Mouse (Mus musculus): ENCODE data around the gene Myh9. TPM values are rescaled to one million over a fixed set of nuclear protein-coding genes. Genes with fewer than 3 reads are reported as not detected.

Myh9 gene
- polyA plus RNA-seq, 1 experiment from 2014 or later, result 12.4 TPM

- ATAC-seq (ENCODE audit: low read depth), result no peak
- 16% methylated on average over 4 of the region's 4 CpGs for WGBS
- H3K4me3 ChIP-seq, result peak overlapping the region; percentile 69; the same call in 1 of the 2 replicates
- H3K36me3 ChIP-seq, result no peaks in the 10 kb centered on the region
- H3K9ac ChIP-seq, result 0 out of 2 replicates have a peak overlapping the region, but pooled peaks have one; percentile 26
- H3K4me1 ChIP-seq (replicated peaks), result peaks cover 64% of the 10 kb centered on the region
- H3K27ac ChIP-seq (replicated peaks), result 0 out of 2 replicates have a peak overlapping the region, but pooled peaks have one; percentile 7
- no peaks in the 10 kb centered on the region for H3K9me3 ChIP-seq
- H3K4me2 ChIP-seq, result peak overlapping the region; percentile 96
- no peaks in the 10 kb centered on the region for H3K27me3 ChIP-seq
Observed at GRCm38 (mm10) chr15:77838530-77839387, 3.2 kb downstream of the Myh9 start.

DNA sequence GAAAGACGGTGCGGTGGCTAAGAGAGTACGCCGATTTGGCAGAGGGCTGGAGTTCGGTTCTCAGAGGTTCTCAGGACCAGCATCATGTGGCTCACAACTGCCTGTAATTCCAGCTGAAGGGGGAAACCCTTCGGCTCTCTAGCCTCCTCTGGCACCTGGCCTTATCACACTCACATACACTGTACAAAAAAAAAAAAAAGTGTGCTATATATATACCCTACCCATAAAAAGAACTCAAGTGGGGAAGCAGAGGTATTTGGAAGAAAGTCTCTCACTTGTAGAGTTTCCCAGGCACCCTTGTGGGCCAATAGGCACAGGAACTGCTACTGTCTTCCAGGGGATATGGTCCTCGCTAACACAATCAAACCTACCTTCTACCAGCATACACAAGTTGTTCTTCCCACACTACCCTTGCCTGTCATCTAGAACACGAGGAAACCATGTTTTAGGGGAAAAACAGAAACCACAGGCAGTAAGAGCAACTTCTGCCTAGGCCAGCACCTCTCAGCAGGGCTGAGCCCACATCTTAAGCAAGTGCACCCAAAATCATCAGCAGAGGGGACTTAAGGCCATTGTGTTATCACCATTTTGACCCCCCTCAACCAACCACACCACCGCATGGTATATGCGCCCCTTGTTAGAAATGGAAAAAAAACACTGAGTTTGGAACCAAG lies 4.4 kb downstream of the Myh9 start:
- H3K36me3 ChIP-seq, result no peaks in the 10 kb centered on the region
- H3K4me1 ChIP-seq (replicated peaks), result peaks cover 61% of the 10 kb centered on the region
- WGBS, result 75% methylated on average over 10 of the region's 10 CpGs
- H3K9ac ChIP-seq, result no peak overlapping the region
- no peaks in the 10 kb centered on the region for H3K27me3 ChIP-seq
- H3K9me3 ChIP-seq, result no peaks in the 10 kb centered on the region
- peak overlapping the region; percentile 20 for H3K4me2 ChIP-seq
- no peak for ATAC-seq (ENCODE audit: low read depth)
- H3K4me3 ChIP-seq, result no peak overlapping the region
- 0 out of 2 replicates have a peak overlapping the region, but pooled peaks have one; percentile 3 for H3K27ac ChIP-seq (replicated peaks)

DNA sequence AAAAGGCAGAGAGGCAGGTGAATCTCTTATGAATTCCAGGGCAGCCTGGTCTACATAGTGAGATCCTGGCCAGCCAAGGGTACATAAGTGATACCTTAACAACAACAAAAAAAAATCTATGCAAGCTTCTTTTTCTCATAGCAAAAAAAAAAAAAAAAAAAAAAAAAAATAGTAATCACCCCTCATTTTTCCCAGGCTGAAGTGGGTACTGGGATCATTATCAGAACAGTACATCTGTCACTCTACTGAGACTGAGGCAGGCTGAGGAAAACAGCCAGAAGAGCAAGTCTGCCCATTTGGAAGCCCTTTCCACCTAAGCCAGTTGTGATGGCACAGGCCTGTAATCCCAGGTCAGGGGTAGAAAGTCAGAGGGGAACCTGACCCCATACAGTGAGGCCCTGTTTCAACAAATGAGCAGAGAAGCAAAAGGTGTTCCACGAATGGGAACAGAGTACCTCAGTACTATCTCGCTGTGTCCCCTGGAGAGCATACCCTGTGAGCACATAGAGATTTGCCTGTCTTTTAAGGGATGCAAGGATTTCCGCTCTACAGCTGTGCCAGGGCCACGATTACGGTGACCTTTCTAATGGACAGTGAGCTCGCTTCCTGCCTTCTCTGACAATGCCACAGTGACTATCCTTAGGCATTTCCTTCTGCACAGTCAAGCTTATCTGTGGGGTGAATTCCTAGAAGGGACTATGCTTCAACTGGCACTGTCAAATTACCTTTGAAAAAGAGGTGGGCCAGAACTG lies 5.1 kb downstream of the Myh9 start:
- Histone ChIP-seq H3K27me3 (no peaks in the 10 kb centered on the region), H3K4me3 (no peak overlapping the region), H3K9me3 (no peaks in the 10 kb centered on the region), H3K9ac (no peak overlapping the region), H3K4me2 (no peak overlapping the region), H3K27ac (replicated peaks) (no peak overlapping the region), H3K36me3 (no peaks in the 10 kb centered on the region), H3K4me1 (replicated peaks) (peaks cover 61% of the 10 kb centered on the region)
- WGBS, result 62% methylated on average over 6 of the region's 6 CpGs
- no peak for ATAC-seq (ENCODE audit: low read depth)

DNA sequence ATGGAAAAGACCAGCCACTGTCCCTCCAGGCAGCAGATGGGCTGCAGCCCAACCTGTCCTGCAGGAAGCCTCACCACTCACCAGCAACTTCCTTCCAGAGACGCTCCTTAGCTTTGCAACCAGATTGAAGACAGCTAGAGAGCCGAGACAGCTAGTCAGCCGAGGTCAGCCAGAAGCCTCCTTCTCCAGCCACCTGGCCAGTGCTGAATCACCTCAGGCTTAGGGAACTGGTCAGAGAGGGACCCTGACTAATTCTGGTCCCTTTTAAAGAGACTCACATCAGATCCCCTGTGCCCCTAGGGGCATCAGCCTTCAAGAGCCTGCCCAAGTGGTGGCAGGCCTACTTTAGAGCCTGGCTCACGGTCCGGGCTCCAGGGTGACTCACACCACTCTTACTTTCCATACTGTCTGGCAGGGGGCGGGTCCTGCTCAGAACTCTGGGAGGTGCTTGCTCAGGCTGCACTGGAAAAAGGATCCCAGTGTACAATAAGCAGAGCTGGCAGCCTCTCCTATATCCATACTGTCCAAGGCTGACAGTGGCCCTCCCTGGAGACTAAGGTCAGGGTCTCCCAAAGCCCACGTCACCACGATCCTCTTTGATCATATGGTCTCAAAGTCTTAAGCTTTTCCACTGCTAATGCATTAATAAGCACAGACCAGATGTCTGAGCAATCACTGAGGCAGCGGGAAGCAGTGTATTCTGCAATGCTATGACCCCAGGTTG lies 5.9 kb downstream of the Myh9 start:
- Histone ChIP-seq H3K36me3 (no peaks in the 10 kb centered on the region), H3K9ac (no peak overlapping the region), H3K27ac (replicated peaks) (no peak overlapping the region), H3K9me3 (no peaks in the 10 kb centered on the region), H3K4me2 (no peak overlapping the region), H3K27me3 (no peaks in the 10 kb centered on the region), H3K4me1 (replicated peaks) (peaks cover 58% of the 10 kb centered on the region), H3K4me3 (no peak overlapping the region)
- 64% methylated on average over 9 of the region's 9 CpGs for WGBS
- ATAC-seq (ENCODE audit: low read depth), result no peak

- no peak for ATAC-seq (ENCODE audit: low read depth)
- WGBS, result 83% methylated on average over 15 of the region's 15 CpGs
- Histone ChIP-seq H3K27ac (replicated peaks) (no peak overlapping the region), H3K4me3 (no peak overlapping the region), H3K36me3 (no peaks in the 10 kb centered on the region), H3K27me3 (no peaks in the 10 kb centered on the region), H3K9me3 (no peaks in the 10 kb centered on the region), H3K9ac (no peak overlapping the region), H3K4me1 (replicated peaks) (peaks cover 43% of the 10 kb centered on the region), H3K4me2 (no peak overlapping the region)
Observed at GRCm38 (mm10) chr15:77834336-77835268, 7.4 kb downstream of the Myh9 start.

DNA sequence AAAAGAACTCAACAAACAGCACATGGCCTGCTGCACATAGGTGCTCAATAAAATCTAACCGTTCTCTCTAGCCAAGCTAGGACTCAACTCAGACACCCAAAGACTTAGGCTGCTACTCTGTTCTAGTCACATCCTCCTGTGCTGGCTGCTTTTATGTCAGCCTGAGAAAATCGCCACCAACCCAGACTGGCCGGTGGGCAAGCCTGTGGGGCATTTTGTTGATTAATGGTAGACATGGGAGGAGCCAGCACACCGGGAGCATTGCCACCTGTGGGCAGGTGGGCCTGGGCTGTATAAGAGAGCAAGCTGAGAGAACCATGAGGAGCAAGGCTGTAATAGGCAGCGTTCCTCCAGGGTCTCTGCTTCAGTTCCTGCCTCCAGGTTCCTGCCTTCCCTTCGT lies 8.2 kb downstream of the Myh9 start:
- WGBS, result 86% methylated on average over 6 of the region's 6 CpGs
- ATAC-seq (ENCODE audit: low read depth), result no peak
- H3K4me3 ChIP-seq, result no peak overlapping the region

GRCm38 (mm10) chr15:77833083-77833482 lies 8.9 kb downstream of the Myh9 start:
- H3K9ac ChIP-seq, result no peak overlapping the region
- no peak overlapping the region for H3K4me2 ChIP-seq
- no peaks in the 10 kb centered on the region for H3K27me3 ChIP-seq
- no peak overlapping the region for H3K4me3 ChIP-seq
- H3K27ac ChIP-seq (replicated peaks), result no peak overlapping the region
- H3K9me3 ChIP-seq, result no peaks in the 10 kb centered on the region
- no peak for ATAC-seq (ENCODE audit: low read depth)
- H3K36me3 ChIP-seq, result no peaks in the 10 kb centered on the region
- peaks cover 31% of the 10 kb centered on the region for H3K4me1 ChIP-seq (replicated peaks)

More for the DNA sequence above, 8.2 kb downstream of the Myh9 start:
- Histone ChIP-seq H3K4me1 (replicated peaks) (peaks cover 35% of the 10 kb centered on the region), H3K27ac (replicated peaks) (no peak overlapping the region), H3K9me3 (no peaks in the 10 kb centered on the region), H3K4me2 (no peak overlapping the region), H3K36me3 (no peaks in the 10 kb centered on the region), H3K27me3 (no peaks in the 10 kb centered on the region), H3K9ac (no peak overlapping the region)

- no peak for ATAC-seq (ENCODE audit: low read depth)
- 83% methylated on average over 7 of the region's 7 CpGs for WGBS
- no peak overlapping the region for H3K9ac ChIP-seq
- H3K27me3 ChIP-seq, result no peaks in the 10 kb centered on the region
- no peak overlapping the region for H3K4me2 ChIP-seq
- peaks cover 31% of the 10 kb centered on the region for H3K4me1 ChIP-seq (replicated peaks)
- H3K9me3 ChIP-seq, result no peaks in the 10 kb centered on the region
- H3K27ac ChIP-seq (replicated peaks), result no peak overlapping the region
- H3K4me3 ChIP-seq, result no peak overlapping the region
- H3K36me3 ChIP-seq, result no peaks in the 10 kb centered on the region
Observed at GRCm38 (mm10) chr15:77832458-77832904, 9.5 kb downstream of the Myh9 start.

DNA sequence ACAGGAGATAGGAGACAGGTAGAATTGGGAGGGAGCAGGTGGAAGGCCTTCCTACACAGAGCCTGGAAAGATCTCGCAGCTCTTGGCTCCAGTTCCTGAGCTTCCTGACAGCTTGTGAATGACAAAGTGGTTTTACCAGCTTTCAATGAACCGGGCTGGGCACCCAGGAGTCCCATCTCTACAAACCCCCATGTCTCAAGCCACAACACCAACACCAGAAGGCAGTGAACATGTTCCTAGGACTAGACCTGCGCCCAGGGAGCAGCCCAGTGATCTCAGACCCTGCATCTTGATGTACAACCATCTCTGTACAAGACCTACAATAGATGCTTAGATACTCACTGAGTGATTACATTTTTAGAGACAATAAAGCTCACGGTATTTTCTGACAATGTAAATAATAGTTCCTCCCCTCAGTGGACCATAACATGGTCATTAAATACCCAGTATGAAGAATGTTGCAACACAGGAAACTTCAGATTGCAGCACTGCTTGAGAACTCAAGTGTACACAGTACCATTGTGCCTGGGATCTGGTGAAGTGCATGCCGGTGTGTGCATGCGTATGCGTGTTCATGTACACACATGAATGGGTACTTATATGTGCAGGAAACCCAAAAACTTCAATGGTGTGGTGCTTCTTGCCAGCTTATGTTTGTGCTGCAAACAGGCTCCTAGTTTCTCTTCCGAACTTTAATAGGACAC lies 10.1 kb downstream of the Myh9 start:
- no peak overlapping the region for H3K9ac ChIP-seq
- ATAC-seq (ENCODE audit: low read depth), result no peak
- WGBS, result 90% methylated on average over 8 of the region's 8 CpGs

DNA sequence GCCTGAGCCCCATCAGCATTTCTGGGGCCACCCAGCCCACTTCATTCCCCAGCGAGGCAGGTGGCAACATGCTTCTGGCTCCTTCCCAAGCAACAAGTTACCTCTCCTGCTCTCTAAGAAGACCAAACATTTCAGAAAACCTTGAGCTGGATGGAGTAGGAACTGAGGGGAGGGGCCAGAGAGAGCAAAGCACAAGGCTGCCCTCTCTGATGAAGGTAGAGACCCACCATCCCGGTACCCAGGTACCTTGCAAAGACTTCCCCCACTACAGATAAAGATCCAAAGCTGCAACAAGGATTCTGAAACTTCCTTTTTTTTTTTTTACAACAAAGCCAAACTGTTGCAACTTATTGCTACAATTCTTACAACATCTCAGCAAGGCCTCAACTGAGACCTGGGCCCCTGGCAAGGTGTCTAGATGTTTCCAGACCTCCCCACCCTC lies 10.8 kb downstream of the Myh9 start:
- no peak overlapping the region for H3K4me2 ChIP-seq
- H3K9me3 ChIP-seq, result no peaks in the 10 kb centered on the region
- H3K9ac ChIP-seq, result no peak overlapping the region
- no peak overlapping the region for H3K4me3 ChIP-seq
- peaks cover 27% of the 10 kb centered on the region for H3K4me1 ChIP-seq (replicated peaks)
- no peak overlapping the region for H3K27ac ChIP-seq (replicated peaks)
- no peak for ATAC-seq (ENCODE audit: low read depth)
- H3K36me3 ChIP-seq, result no peaks in the 10 kb centered on the region
- 88% methylated on average over 2 of the region's 2 CpGs for WGBS
- H3K27me3 ChIP-seq, result no peaks in the 10 kb centered on the region

More for the DNA sequence above, 10.1 kb downstream of the Myh9 start:
- Histone ChIP-seq H3K4me3 (no peak overlapping the region), H3K27ac (replicated peaks) (no peak overlapping the region), H3K9me3 (no peaks in the 10 kb centered on the region), H3K27me3 (no peaks in the 10 kb centered on the region), H3K4me2 (no peak overlapping the region), H3K36me3 (no peaks in the 10 kb centered on the region), H3K4me1 (replicated peaks) (peaks cover 31% of the 10 kb centered on the region)
